Mouse (Mus musculus): Measurements from ENCODE around the gene Adcy9.
A peak's percentile ranks its signal among the peaks of the same experiment; 100 is the strongest.
"Not testable (repeated sequence)": the region's sequence is repeated elsewhere in the genome, so short reads cannot be mapped to it uniquely, and the experiment has no call there.

Gene Adcy9

GRCm38 (mm10) chr16:4270911-4271310 lies 149.4 kb downstream of the Adcy9 start:
- peak; percentile 74 for DNase-seq (ENCODE audit: low spot score)

- DNase-seq (ENCODE audit: low spot score), result peak; percentile 56
Observed at GRCm38 (mm10) chr16:4267857-4268666, 152.2 kb downstream of the Adcy9 start.

- DNase-seq (ENCODE audit: low spot score), result no peak
Observed at GRCm38 (mm10) chr16:4267453-4267852, 152.8 kb downstream of the Adcy9 start.

DNA sequence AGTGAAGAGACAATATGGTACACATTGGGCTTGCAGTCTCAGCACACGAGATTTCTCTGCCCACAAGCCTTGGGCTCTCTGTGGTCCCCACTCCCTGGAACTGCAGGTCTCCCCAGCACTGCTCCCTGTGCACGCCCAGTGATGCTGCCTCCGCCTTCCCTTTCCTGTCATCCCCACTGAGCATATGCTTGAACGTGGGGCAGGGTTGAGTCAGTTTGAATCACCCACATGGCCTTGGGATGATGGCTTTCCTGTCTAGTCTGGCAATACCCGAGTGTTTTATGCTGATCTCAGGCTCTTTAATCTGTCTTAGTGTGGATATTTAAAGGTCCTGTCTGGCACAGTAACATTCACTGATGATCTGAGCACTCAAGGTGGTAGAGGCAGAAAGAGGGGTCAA lies 154.9 kb downstream of the Adcy9 start:
- DNase-seq (ENCODE audit: low spot score), result no peak

DNA sequence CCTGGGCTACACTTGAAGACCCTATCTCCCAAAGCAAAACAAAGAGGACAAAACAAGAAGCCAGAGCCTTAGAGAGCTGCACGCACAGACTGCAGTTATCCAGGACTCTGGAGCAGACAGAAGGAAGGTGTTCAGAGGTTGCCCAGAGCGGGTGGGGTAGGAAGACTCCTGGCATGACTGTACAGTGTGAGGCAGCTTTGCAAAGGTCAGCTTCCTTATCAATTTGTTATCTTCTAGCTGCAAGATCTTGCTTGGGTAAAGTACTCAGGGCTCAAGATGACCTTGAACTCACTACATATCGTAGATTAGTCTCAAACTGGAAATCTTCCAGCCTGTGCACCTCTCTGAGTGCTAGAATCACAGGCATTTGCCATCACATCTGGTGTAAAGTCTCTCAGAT lies 156.8 kb downstream of the Adcy9 start:
- no peak for DNase-seq (ENCODE audit: low spot score)

DNA sequence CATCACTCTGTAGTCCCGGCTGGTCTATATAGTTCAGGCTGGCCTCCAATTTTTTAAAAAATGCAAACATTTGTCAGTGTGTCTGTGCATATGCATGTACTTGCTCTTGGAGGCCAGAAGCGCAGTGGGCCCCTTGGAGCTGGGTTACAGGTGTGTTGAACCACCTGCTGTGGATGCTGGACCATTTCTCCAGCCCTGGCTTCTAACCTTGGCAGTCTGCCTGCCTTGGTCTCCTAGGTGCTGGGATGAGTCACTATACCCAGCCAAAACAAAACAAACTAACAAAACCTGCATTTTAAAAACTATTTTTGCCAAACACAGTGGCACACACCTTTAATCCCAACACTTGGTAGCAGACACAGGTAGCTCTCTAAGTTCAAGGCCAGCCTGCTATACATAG lies 162.8 kb downstream of the Adcy9 start:
- DNase-seq (ENCODE audit: low spot score), result no peak

- DNase-seq (ENCODE audit: low spot score), result no peak
Observed at GRCm38 (mm10) chr16:4248791-4249190, 171.5 kb downstream of the Adcy9 start.

DNA sequence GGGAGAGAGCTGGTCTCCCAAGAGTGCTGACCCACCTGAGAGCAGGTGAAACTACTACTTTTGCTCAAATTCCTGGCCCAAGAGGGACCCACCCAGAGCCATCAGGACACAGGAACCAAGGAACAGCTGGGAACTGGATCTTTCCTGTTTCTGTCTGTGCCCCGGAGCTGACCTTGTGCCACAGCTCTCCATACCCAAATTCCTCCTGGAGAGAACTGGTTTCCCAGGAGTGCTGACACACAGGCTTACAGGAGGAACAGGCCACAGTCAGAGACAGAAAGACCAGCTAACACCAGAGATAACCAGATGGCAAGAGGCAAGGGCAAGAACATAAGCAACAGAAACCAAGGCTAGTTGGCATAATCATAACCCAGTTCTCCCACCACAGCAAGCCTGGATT lies 175.1 kb downstream of the Adcy9 start:
- not testable (repeated sequence) for DNase-seq (ENCODE audit: low spot score)
